Mouse (Mus musculus): ENCODE data around the gene Tmem132b. TPM values are rescaled to one million over a fixed set of nuclear protein-coding genes. Genes with fewer than 3 reads are reported as not detected.

Tmem132b gene
- polyA plus RNA-seq, 1 experiment from 2014 or later = 0.32 TPM

- ATAC-seq (replicated peaks; ENCODE audit: low FRiP score) = no peak
- Histone ChIP-seq H3K27ac (no peak overlapping the region), H3K4me2 (no peak overlapping the region), H3K9ac (no peak overlapping the region), H3K9me3 (replicated peaks) (no peaks in the 10 kb centered on the region), H3K4me3 (replicated peaks) (no peak overlapping the region), H3K27me3 (no peaks in the 10 kb centered on the region), H3K36me3 (no peaks in the 10 kb centered on the region), H3K4me1 (no peaks in the 10 kb centered on the region)
- 65% methylated on average over 5 of the region's 5 CpGs for WGBS
Measured at GRCm38 (mm10) chr5:125805327-125805726, 273.8 kb downstream of the Tmem132b start.

GRCm38 (mm10) chr5:125807861-125808260 lies 276.3 kb downstream of the Tmem132b start:
- no peak for ATAC-seq (replicated peaks; ENCODE audit: low FRiP score)
- H3K4me2 ChIP-seq = no peak overlapping the region
- 77% methylated on average over 5 of the region's 5 CpGs for WGBS
- no peaks in the 10 kb centered on the region for H3K27me3 ChIP-seq
- no peak overlapping the region for H3K9ac ChIP-seq
- no peak overlapping the region for H3K4me3 ChIP-seq (replicated peaks)
- no peaks in the 10 kb centered on the region for H3K4me1 ChIP-seq
- no peak overlapping the region for H3K27ac ChIP-seq
- no peaks in the 10 kb centered on the region for H3K9me3 ChIP-seq (replicated peaks)
- H3K36me3 ChIP-seq = no peaks in the 10 kb centered on the region

GRCm38 (mm10) chr5:125829342-125829741 lies 297.8 kb downstream of the Tmem132b start:
- no peak for ATAC-seq (replicated peaks; ENCODE audit: low FRiP score)
- Histone ChIP-seq H3K27ac (no peak overlapping the region), H3K4me3 (replicated peaks) (no peak overlapping the region), H3K9me3 (replicated peaks) (no peaks in the 10 kb centered on the region), H3K27me3 (no peaks in the 10 kb centered on the region), H3K9ac (no peak overlapping the region), H3K36me3 (no peaks in the 10 kb centered on the region), H3K4me1 (no peaks in the 10 kb centered on the region), H3K4me2 (no peak overlapping the region)
- 81% methylated on average over 3 of the region's 3 CpGs for WGBS

GRCm38 (mm10) chr5:125835890-125836289 lies 304.3 kb downstream of the Tmem132b start:
- Histone ChIP-seq H3K9ac (no peak overlapping the region), H3K9me3 (replicated peaks) (no peaks in the 10 kb centered on the region), H3K4me3 (replicated peaks) (no peak overlapping the region), H3K27me3 (no peaks in the 10 kb centered on the region), H3K4me1 (no peaks in the 10 kb centered on the region), H3K36me3 (no peaks in the 10 kb centered on the region), H3K4me2 (no peak overlapping the region), H3K27ac (no peak overlapping the region)
- WGBS = 94% methylated on average over 1 of the region's 1 CpGs
- ATAC-seq (replicated peaks; ENCODE audit: low FRiP score) = no peak

- H3K36me3 ChIP-seq = no peaks in the 10 kb centered on the region
- no peaks in the 10 kb centered on the region for H3K9me3 ChIP-seq (replicated peaks)
- no peak for ATAC-seq (replicated peaks; ENCODE audit: low FRiP score)
- H3K9ac ChIP-seq = no peak overlapping the region
- no peak overlapping the region for H3K4me3 ChIP-seq (replicated peaks)
- H3K4me1 ChIP-seq = no peaks in the 10 kb centered on the region
- WGBS = 76% methylated on average over 5 of the region's 5 CpGs
- no peak overlapping the region for H3K4me2 ChIP-seq
- no peak overlapping the region for H3K27ac ChIP-seq
- H3K27me3 ChIP-seq = no peaks in the 10 kb centered on the region
Measured at GRCm38 (mm10) chr5:125836761-125837160, 305.2 kb downstream of the Tmem132b start.

Other genes starting within 250 kb of the Tmem132b start
- 67.6 and 97.9 TPM in 2 replicates for gene Scarb1, start 190.7 kb upstream of the Tmem132b start, polyA plus RNA-seq (2015; fragmentation: Nextera tagmentation; extraction: Ambion mirVana)
- 0.31 and 0.49 TPM in 2 replicates for gene Gm10382, start 142.5 kb upstream of the Tmem132b start, polyA plus RNA-seq (2015; fragmentation: Nextera tagmentation; extraction: Ambion mirVana)
- gene Ubc, start 141.6 kb upstream of the Tmem132b start, polyA plus RNA-seq (2015; fragmentation: Nextera tagmentation; extraction: Ambion mirVana) = 1,049 and 1,140 TPM in 2 replicates
- gene Dhx37, start 97.7 kb upstream of the Tmem132b start, polyA plus RNA-seq (2015; fragmentation: Nextera tagmentation; extraction: Ambion mirVana) = 13.3 and 15.6 TPM in 2 replicates
- 41.5 and 42.0 TPM in 2 replicates for gene Bri3bp, start 90.2 kb upstream of the Tmem132b start, polyA plus RNA-seq (2015; fragmentation: Nextera tagmentation; extraction: Ambion mirVana)
- gene Aacs, start 56.0 kb upstream of the Tmem132b start, polyA plus RNA-seq (2015; fragmentation: Nextera tagmentation; extraction: Ambion mirVana) = 36.0 and 40.7 TPM in 2 replicates